Mouse (Mus musculus) ES-E14 (cell line): Measurements from ENCODE around the gene Kcnip1. TPM values are rescaled to one million over a fixed set of nuclear protein-coding genes. Genes with fewer than 3 reads are reported as not detected.

ENCODE experiments used
- DNase-seq: peaks from one replicate; pipeline ENCODE4 v3.0.0-alpha.2; 2013; ENCODE audit warnings: low read depth, low spot score
- H3K27ac ChIP-seq: 2 replicates; pipeline ENCODE4 v1.5.1; 2012; ENCODE audit warnings: low read depth, mild to moderate bottlenecking, low read length, moderate library complexity, mixed read lengths; ENCODE audit not compliant: poor library complexity, insufficient read depth, severe bottlenecking
- H3K36me3 ChIP-seq: 2 replicates; pipeline ENCODE4 v1.6.1; 2012; ENCODE audit warnings: mild to moderate bottlenecking, low read length, moderate library complexity, mixed read lengths; ENCODE audit not compliant: control insufficient read depth, poor library complexity, insufficient read depth, severe bottlenecking
- H3K4me1 ChIP-seq, 2 experiments: fragments of 150-350 bp in 1 of 2; sonication (generic) in 1 of 2; 2 replicates each; pipeline ENCODE4 v1.6.1; 2012; ENCODE audit warnings: low read length in 2 of 2, mild to moderate bottlenecking in 1 of 2, mixed read lengths in 1 of 2; ENCODE audit not compliant: control insufficient read depth in 2 of 2, insufficient read depth in 2 of 2, poor library complexity in 1 of 2
- H3K4me3 ChIP-seq, 2 experiments: fragments of 150-350 bp in 1 of 2; sonication (generic) in 1 of 2; 2 replicates each; pipeline ENCODE4 v1.5.1; 2012; ENCODE audit warnings: low read length in 2 of 2, low read depth in 1 of 2, mild to moderate bottlenecking in 1 of 2, mixed read lengths in 1 of 2; ENCODE audit not compliant: insufficient read depth in 1 of 2, poor library complexity in 1 of 2, severe bottlenecking in 1 of 2
- H3K9ac ChIP-seq: 2 replicates; pipeline ENCODE4 v1.6.1; 2012; ENCODE audit warnings: low read depth, mild to moderate bottlenecking, low read length, mixed read lengths; ENCODE audit not compliant: poor library complexity, insufficient read depth, severe bottlenecking
- H3K9me3 ChIP-seq: fragments of 150-350 bp; sonication (generic); 2 replicates; pipeline ENCODE4 v1.6.1; 2012; ENCODE audit warnings: low read depth, mild to moderate bottlenecking, low read length; ENCODE audit not compliant: control insufficient read depth, insufficient read depth
- CHD2 ChIP-seq: IDR thresholded peaks from 2 replicates; pipeline ENCODE4 v1.6.1; 2014; ENCODE audit warnings: mild to moderate bottlenecking, low read depth, low read length, inconsistent platforms
- HCFC1 ChIP-seq: IDR thresholded peaks from 2 replicates; pipeline ENCODE4 v1.6.1; 2012; ENCODE audit warnings: low read length, inconsistent platforms, borderline replicate concordance; ENCODE audit not compliant: insufficient read depth
- MAFK ChIP-seq: IDR thresholded peaks from 2 replicates; pipeline ENCODE4 v1.6.1; 2014; ENCODE audit warnings: mild to moderate bottlenecking, low read depth, low read length, inconsistent platforms; ENCODE audit not compliant: insufficient read depth
- ZC3H11A ChIP-seq: IDR thresholded peaks from 2 replicates; pipeline ENCODE4 v1.6.1; 2012; ENCODE audit warnings: low read depth, mild to moderate bottlenecking, inconsistent platforms, low read length, borderline replicate concordance
- ZNF384 ChIP-seq: IDR thresholded peaks from 2 replicates; pipeline ENCODE4 v1.6.1; 2012; ENCODE audit warnings: low read depth, low read length, inconsistent platforms
- in situ Hi-C, 2 experiments: fragments of 600-800 bp; cut with MboI; formaldehyde crosslinking; loops; one replicate each; pipeline ENCODE4 v1.15.1; 2025; ENCODE audit warnings: low sequenced_read_pairs in 2 of 2, inconsistent platforms in 1 of 2; ENCODE audit not compliant: unreplicated experiment in 2 of 2
- total RNA-seq: library from RNA; depleted of rRNA; stranded (reverse); fragments of 300-350 nt; gene quantifications from 2 replicates; pipeline ENCODE4 v1.2.3, GENCODE M21; 2012

Gene Kcnip1
- total RNA-seq, 1 experiment: 0.22 TPM

DNA sequence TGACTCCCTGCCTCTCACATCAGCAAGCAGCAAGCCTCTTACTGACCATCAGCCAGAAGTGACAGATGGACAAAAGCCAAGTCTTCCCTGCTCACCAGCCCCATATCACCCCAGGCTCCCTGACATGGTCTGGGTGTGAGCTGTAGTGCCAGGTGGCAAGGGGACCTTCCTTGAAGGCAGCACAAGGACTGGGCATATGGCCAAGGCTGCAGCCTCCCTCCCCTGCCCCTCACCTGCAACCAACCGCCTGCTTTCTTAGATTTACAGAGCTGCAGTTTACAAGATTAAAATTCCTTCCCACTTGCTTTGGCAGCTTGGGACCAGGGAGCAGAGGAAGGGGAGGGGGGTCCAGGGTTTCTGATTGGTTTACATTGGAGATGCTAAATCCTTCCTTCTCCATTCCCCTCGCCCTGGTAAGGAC lies 80.8 kb downstream of the Kcnip1 start:
- Histone ChIP-seq H3K4me1 (no peaks in the 10 kb centered on the region), H3K4me3 (no peak overlapping the region), H3K27ac (no peak overlapping the region), H3K9ac (no peak overlapping the region), H3K9me3 (no peaks in the 10 kb centered on the region), H3K36me3 (no peaks in the 10 kb centered on the region)
- no peak for TF ChIP-seq HCFC1
- TF ChIP-seq ZC3H11A: no peak
- no peak for DNase-seq
- in situ Hi-C loops: loop anchor here in 1 of 2 experiments (10.0 kb wide), 1 partner anchor 177 kb away; no protein-coding TSS in a partner anchor

- Histone ChIP-seq H3K27ac (no peak overlapping the region), H3K4me3 (no peak overlapping the region), H3K36me3 (no peaks in the 10 kb centered on the region), H3K9ac (no peak overlapping the region), H3K4me1 (no peaks in the 10 kb centered on the region), H3K9me3 (no peaks in the 10 kb centered on the region)
- no peak for TF ChIP-seq MAFK
- TF ChIP-seq ZC3H11A: no peak
- no peak for TF ChIP-seq ZNF384
- TF ChIP-seq CHD2: no peak
- no peak for TF ChIP-seq HCFC1
- in situ Hi-C loops: loop anchor here in 1 of 2 experiments (10.0 kb wide), 1 partner anchor 176 kb away; no protein-coding TSS in a partner anchor
- no peak for DNase-seq
Measured at GRCm38 (mm10) chr11:33910982-33911381, 82.0 kb downstream of the Kcnip1 start.

DNA sequence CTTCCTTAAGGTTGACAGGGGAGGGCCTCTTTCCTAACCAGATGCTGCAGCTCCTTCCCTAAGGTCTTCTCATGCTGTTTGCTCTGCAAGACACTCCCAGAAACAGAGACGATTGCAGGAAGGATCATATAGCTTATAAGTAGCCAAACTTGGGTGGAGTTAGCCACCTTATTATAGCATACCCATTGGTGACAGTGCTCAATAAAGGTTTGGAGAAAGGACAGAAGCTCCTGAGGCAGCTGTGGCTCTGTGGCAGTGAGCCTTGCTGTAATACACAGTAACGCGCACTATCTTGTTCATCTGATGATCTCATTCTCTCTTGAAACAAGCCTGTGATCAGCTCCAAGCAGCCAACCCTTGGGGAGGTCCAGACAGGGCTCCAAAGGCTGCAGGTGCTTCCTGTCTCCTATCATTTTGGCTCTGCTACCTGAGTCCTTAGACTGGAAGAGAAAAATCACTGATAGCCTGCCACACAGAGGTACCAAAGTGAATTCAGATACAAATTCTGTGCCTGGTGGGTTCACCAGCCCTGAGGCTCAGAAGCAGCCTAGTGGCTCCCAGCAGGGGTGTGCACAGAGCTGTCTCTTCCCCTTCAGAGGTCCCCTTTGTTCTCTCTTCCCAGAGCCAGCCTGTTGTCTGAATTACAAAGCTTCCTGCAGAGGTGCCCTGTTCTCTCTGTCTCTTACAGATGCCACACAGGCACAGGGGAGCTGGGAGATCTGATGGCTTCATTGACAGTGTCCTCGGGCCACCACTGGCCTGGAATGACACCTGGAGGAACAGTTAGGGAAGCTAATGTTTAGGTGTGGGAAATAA lies 84.4 kb downstream of the Kcnip1 start:
- Histone ChIP-seq H3K9me3 (no peaks in the 10 kb centered on the region), H3K36me3 (no peaks in the 10 kb centered on the region), H3K27ac (no peak overlapping the region), H3K4me3 (no peak overlapping the region), H3K4me1 (no peaks in the 10 kb centered on the region), H3K9ac (no peak overlapping the region)
- TF ChIP-seq ZC3H11A (no peak), CHD2 (no peak), ZNF384 (no peak), MAFK (no peak), HCFC1 (no peak)
- in situ Hi-C loops: no loop called here
- DNase-seq: no peak

- TF ChIP-seq ZC3H11A: no peak
- no peak for TF ChIP-seq ZNF384
- TF ChIP-seq HCFC1: no peak
- no peak for TF ChIP-seq MAFK
- TF ChIP-seq CHD2: no peak
- Histone ChIP-seq H3K4me1 (no peaks in the 10 kb centered on the region), H3K36me3 (no peaks in the 10 kb centered on the region), H3K9ac (no peak overlapping the region), H3K9me3 (no peaks in the 10 kb centered on the region), H3K4me3 (no peak overlapping the region), H3K27ac (no peak overlapping the region)
- in situ Hi-C loops: no loop called here
- DNase-seq: no peak
Measured at GRCm38 (mm10) chr11:33903494-33903893, 89.5 kb downstream of the Kcnip1 start.
